Mouse (Mus musculus) MEL (cell line): ENCODE data around the gene Smpd3. TPM values are rescaled to one million over a fixed set of nuclear protein-coding genes. Genes with fewer than 3 reads are reported as not detected.

Source experiments
- DNase-seq: peaks from one replicate; pipeline ENCODE4 v3.0.0; 2011; ENCODE audit warnings: low read depth, low spot score
- H3K27ac ChIP-seq: 2 replicates; pipeline ENCODE4 v1.5.1; 2012; ENCODE audit warnings: low read depth, mild to moderate bottlenecking, control low read depth, low read length, moderate library complexity; ENCODE audit not compliant: control insufficient read depth
- H3K27me3 ChIP-seq, 2 experiments: fragments of 150-350 bp in 1 of 2; sonication (generic) in 1 of 2; 2 replicates each; pipeline ENCODE4 v1.6.1; 2012; ENCODE audit warnings: low read length in 2 of 2, mild to moderate bottlenecking in 2 of 2, improper control_type of control experiment in 1 of 2, moderate library complexity in 1 of 2; ENCODE audit not compliant: insufficient read depth in 2 of 2, control insufficient read depth in 1 of 2
- H3K36me3 ChIP-seq, 2 experiments: 2 replicates each; pipeline ENCODE4 v1.6.1; 2012 to 2014; ENCODE audit warnings: low read length in 2 of 2, improper control_type of control experiment in 1 of 2, inconsistent platforms in 1 of 2, mild to moderate bottlenecking in 1 of 2; ENCODE audit not compliant: insufficient read depth in 2 of 2, control insufficient read depth in 1 of 2
- H3K4me1 ChIP-seq, 2 experiments: fragments of 150-350 bp in 1 of 2; sonication (generic) in 1 of 2; 2 replicates each; pipeline ENCODE4 v1.6.1; 2012; ENCODE audit warnings: low read length in 2 of 2, improper control_type of control experiment in 1 of 2, mild to moderate bottlenecking in 1 of 2; ENCODE audit not compliant: insufficient read depth in 2 of 2, control insufficient read depth in 1 of 2
- H3K4me3 ChIP-seq, 2 experiments: fragments of 150-350 bp in 1 of 2; sonication (generic) in 1 of 2; 2 replicates each; pipeline ENCODE4 v1.5.1; 2012; ENCODE audit warnings: low read depth in 2 of 2, low read length in 2 of 2, mild to moderate bottlenecking in 2 of 2, moderate library complexity in 2 of 2, control low read depth in 1 of 2, improper control_type of control experiment in 1 of 2; ENCODE audit not compliant: control insufficient read depth in 1 of 2, insufficient read depth in 1 of 2
- H3K79me2 ChIP-seq: 2 replicates; pipeline ENCODE4 v1.6.1; 2012; ENCODE audit warnings: mild to moderate bottlenecking, low read length, moderate library complexity; ENCODE audit not compliant: control insufficient read depth, poor library complexity, insufficient read depth
- H3K9ac ChIP-seq: 2 replicates; pipeline ENCODE4 v1.6.1; 2012; ENCODE audit warnings: low read depth, mild to moderate bottlenecking, control low read depth, low read length, moderate library complexity; ENCODE audit not compliant: control insufficient read depth, poor library complexity, severe bottlenecking
- H3K9me3 ChIP-seq: fragments of 150-350 bp; sonication (generic); replicated peaks from 2 replicates; pipeline ENCODE4 v1.6.1; 2012; ENCODE audit warnings: mild to moderate bottlenecking, low read length, improper control_type of control experiment, moderate library complexity; ENCODE audit not compliant: insufficient read depth
- BHLHE40 ChIP-seq: IDR thresholded peaks from 2 replicates; pipeline ENCODE4 v1.6.1; 2012; ENCODE audit warnings: low read depth, mild to moderate bottlenecking, inconsistent platforms, low read length, improper control_type of control experiment, borderline replicate concordance
- CHD2 ChIP-seq: IDR thresholded peaks from 2 replicates; pipeline ENCODE4 v1.6.1; 2011; ENCODE audit warnings: low read length, improper control_type of control experiment
- CTCF ChIP-seq, 3 experiments: IDR thresholded peaks in 2 of 3; conservative IDR thresholded peaks in 1 of 3; 2 replicates each; pipeline ENCODE4 v1.5.1; 2011 to 2012; ENCODE audit warnings: low read length in 3 of 3, low read depth in 2 of 3, mild to moderate bottlenecking in 2 of 3, improper control_type of control experiment in 1 of 3, inconsistent platforms in 1 of 3, mixed read lengths in 1 of 3, moderate library complexity in 1 of 3; ENCODE audit not compliant: control insufficient read depth in 1 of 3, insufficient read depth in 1 of 3, poor library complexity in 1 of 3, severe bottlenecking in 1 of 3
- E2F4 ChIP-seq: IDR thresholded peaks from 2 replicates; pipeline ENCODE4 v1.6.1; 2011; ENCODE audit warnings: low read depth, low read length, improper control_type of control experiment, borderline replicate concordance
- EP300 ChIP-seq, 2 experiments: IDR thresholded peaks; 2 replicates each; pipeline ENCODE4 v1.6.1; 2011; ENCODE audit warnings: improper control_type of control experiment in 2 of 2, low read length in 2 of 2, low read depth in 1 of 2, mild to moderate bottlenecking in 1 of 2
- ETS1 ChIP-seq: IDR thresholded peaks from 2 replicates; pipeline ENCODE4 v1.6.1; 2012; ENCODE audit warnings: low read depth, mild to moderate bottlenecking, inconsistent platforms, low read length, improper control_type of control experiment, moderate library complexity
- GABPA ChIP-seq: IDR thresholded peaks from 2 replicates; pipeline ENCODE4 v1.6.1; 2012; ENCODE audit warnings: low read depth, mild to moderate bottlenecking, inconsistent platforms, low read length, improper control_type of control experiment, moderate library complexity
- HCFC1 ChIP-seq: IDR thresholded peaks from 2 replicates; pipeline ENCODE4 v1.6.1; 2012; ENCODE audit warnings: low read depth, mild to moderate bottlenecking, inconsistent platforms, low read length, improper control_type of control experiment, moderate library complexity
- JUND ChIP-seq: IDR thresholded peaks from 2 replicates; pipeline ENCODE4 v1.6.1; 2011; ENCODE audit warnings: low read depth, mild to moderate bottlenecking, improper control_type of control experiment, low read length
- MAFK ChIP-seq: IDR thresholded peaks from 2 replicates; pipeline ENCODE4 v1.6.1; 2011; ENCODE audit warnings: low read depth, mild to moderate bottlenecking, low read length, improper control_type of control experiment, borderline replicate concordance
- MAX ChIP-seq: IDR thresholded peaks from 2 replicates; pipeline ENCODE4 v1.6.1; 2011; ENCODE audit warnings: low read length, improper control_type of control experiment
- MEF2A ChIP-seq: IDR thresholded peaks from 2 replicates; pipeline ENCODE4 v1.6.1; 2014; ENCODE audit warnings: low read depth, mild to moderate bottlenecking, inconsistent platforms, low read length, improper control_type of control experiment; ENCODE audit not compliant: poor library complexity, insufficient replicate concordance, severe bottlenecking; ENCODE audit errors: extremely low read depth
- MXI1 ChIP-seq: IDR thresholded peaks from 2 replicates; pipeline ENCODE4 v1.6.1; 2011; ENCODE audit warnings: mild to moderate bottlenecking, low read depth, low read length, improper control_type of control experiment
- MYB ChIP-seq: IDR thresholded peaks from 2 replicates; pipeline ENCODE4 v1.6.1; 2011; ENCODE audit warnings: mild to moderate bottlenecking, low read depth, low read length, improper control_type of control experiment
- MYC ChIP-seq: IDR thresholded peaks from 2 replicates; pipeline ENCODE4 v1.6.1; 2011; ENCODE audit warnings: low read depth, mild to moderate bottlenecking, low read length, improper control_type of control experiment, moderate library complexity
- NELFE ChIP-seq: IDR thresholded peaks from 2 replicates; pipeline ENCODE4 v1.6.1; 2011; ENCODE audit warnings: low read depth, low read length, improper control_type of control experiment
- NRF1 ChIP-seq: IDR thresholded peaks from 2 replicates; pipeline ENCODE4 v1.6.1; 2014; ENCODE audit warnings: low read depth, mild to moderate bottlenecking, inconsistent platforms, low read length, improper control_type of control experiment, moderate library complexity; ENCODE audit not compliant: poor library complexity, insufficient read depth, severe bottlenecking
- POLR2AphosphoS2 ChIP-seq: IDR thresholded peaks from 2 replicates; pipeline ENCODE4 v1.6.1; 2011; ENCODE audit warnings: low read length, improper control_type of control experiment
- POLR2AphosphoS5 ChIP-seq: IDR thresholded peaks from 2 replicates; pipeline ENCODE4 v1.6.1; 2012; ENCODE audit warnings: low read depth, borderline replicate concordance, mild to moderate bottlenecking, inconsistent platforms, low read length, moderate library complexity, mixed read lengths
- RAD21 ChIP-seq: IDR thresholded peaks from 2 replicates; pipeline ENCODE4 v1.6.1; 2011; ENCODE audit warnings: mild to moderate bottlenecking, low read depth, low read length, improper control_type of control experiment
- RCOR1 ChIP-seq: IDR thresholded peaks from 2 replicates; pipeline ENCODE4 v1.6.1; 2012; ENCODE audit warnings: low read depth, mild to moderate bottlenecking, inconsistent platforms, low read length, improper control_type of control experiment
- SIN3A ChIP-seq: IDR thresholded peaks from 2 replicates; pipeline ENCODE4 v1.6.1; 2012; ENCODE audit warnings: low read length, improper control_type of control experiment, inconsistent platforms
- SMC3 ChIP-seq: IDR thresholded peaks from 2 replicates; pipeline ENCODE4 v1.6.1; 2011; ENCODE audit warnings: low read depth, low read length, improper control_type of control experiment
- TAL1 ChIP-seq: IDR thresholded peaks from 2 replicates; pipeline ENCODE4 v1.6.1; 2012; ENCODE audit warnings: mild to moderate bottlenecking, inconsistent platforms, low read length, moderate library complexity, mixed read lengths
- TBP ChIP-seq: IDR thresholded peaks from 2 replicates; pipeline ENCODE4 v1.8.0; 2011; ENCODE audit warnings: low read depth, low read length, improper control_type of control experiment
- TCF12 ChIP-seq: IDR thresholded peaks from 2 replicates; pipeline ENCODE4 v1.6.1; 2014; ENCODE audit warnings: low read depth, mild to moderate bottlenecking, inconsistent platforms, low read length, improper control_type of control experiment, moderate library complexity
- USF2 ChIP-seq, 2 experiments: IDR thresholded peaks; 2 replicates each; pipeline ENCODE4 v1.6.1; 2011 to 2012; ENCODE audit warnings: improper control_type of control experiment in 2 of 2, low read length in 2 of 2, borderline replicate concordance in 1 of 2, inconsistent platforms in 1 of 2, low read depth in 1 of 2, mild to moderate bottlenecking in 1 of 2; ENCODE audit not compliant: insufficient read depth in 1 of 2
- ZC3H11A ChIP-seq: IDR thresholded peaks from 2 replicates; pipeline ENCODE4 v1.6.1; 2012; ENCODE audit warnings: low read depth, mild to moderate bottlenecking, inconsistent platforms, low read length, improper control_type of control experiment
- ZNF384 ChIP-seq: IDR thresholded peaks from 2 replicates; pipeline ENCODE4 v1.6.1; 2012; ENCODE audit warnings: low read depth, mild to moderate bottlenecking, inconsistent platforms, low read length, improper control_type of control experiment
- polyA plus RNA-seq, 2 experiments: library from polyadenylated mRNA; stranded (reverse) in 1 of 2; unstranded in 1 of 2; fragments of >175 nt in 1 of 2; fragments of >200 nt in 1 of 2; gene quantifications; 2 replicates each; pipeline versions ENCODE4 v1.2.1 to v1.2.4; 2012; ENCODE audit warnings: low replicate concordance in 2 of 2, low read depth in 1 of 2; ENCODE audit not compliant: insufficient read length in 2 of 2, insufficient read depth in 1 of 2, missing spikeins in 1 of 2
- total RNA-seq: library from RNA; depleted of rRNA; stranded (reverse); fragments of 300-350 nt; gene quantifications from 2 replicates; pipeline ENCODE4 v1.2.3, GENCODE M21; 2012

Gene Smpd3
- total and polyA plus RNA-seq, 3 experiments, result 0.04 to 0.08 TPM; not detected in 1

GRCm38 (mm10) chr8:106368501-106368900 lies 30.7 kb upstream of the Smpd3 start:
- no peaks in the 10 kb centered on the region for H3K79me2 ChIP-seq
- no peak overlapping the region for H3K9ac ChIP-seq
- H3K27me3 ChIP-seq, result peaks cover 4 to 7% of the 10 kb centered on the region in 2 experiments; a peak in 3 of 4 replicates
- no peak overlapping the region for H3K27ac ChIP-seq
- peaks cover 8 to 10% of the 10 kb centered on the region in 2 experiments for H3K4me1 ChIP-seq
- peak; percentile 30 for DNase-seq
- peaks cover 0 to 11% of the 10 kb centered on the region in 2 experiments; a peak in 2 of 4 replicates for H3K36me3 ChIP-seq
- no peak overlapping the region for H3K4me3 ChIP-seq
- no peaks in the 10 kb centered on the region for H3K9me3 ChIP-seq
- TF ChIP-seq E2F4 (no peak), TBP (no peak), POLR2AphosphoS2 (no peak), TAL1 (no peak), MYB (no peak), TCF12 (no peak), CTCF (IDR thresholded peaks at IDR 0.05 in 2 of 3, conservative IDR thresholded peaks at IDR 0.05 in 1 of 3; ENCODE audit: control insufficient read depth in 1 of 3, insufficient read depth in 1 of 3, low read depth in 2 of 3, low read length in 3 of 3, poor library complexity in 1 of 3, severe bottlenecking in 1 of 3) (peak; percentile 45 to 63 (median 51)), SMC3 (peak; percentile 36), RCOR1 (no peak), GABPA (no peak), SIN3A (no peak), MXI1 (no peak), ZC3H11A (peak; percentile 11; the same call in 1 of the 2 replicates), ETS1 (no peak), RAD21 (peak; percentile 46), MEF2A (no peak), MYC (no peak)

GRCm38 (mm10) chr8:106364837-106365236 lies 27.0 kb upstream of the Smpd3 start:
- Histone ChIP-seq H3K27ac (peak overlapping the region; percentile 50; the same call in 1 of the 2 replicates), H3K4me1 (peaks cover 8 to 13% of the 10 kb centered on the region in 2 experiments), H3K9ac (no peak overlapping the region), H3K79me2 (no peaks in the 10 kb centered on the region), H3K27me3 (peaks cover 0 to 3% of the 10 kb centered on the region in 2 experiments; a peak in 1 of 4 replicates), H3K4me3 (no peak overlapping the region), H3K9me3 (no peaks in the 10 kb centered on the region), H3K36me3 (peaks cover 0 to 11% of the 10 kb centered on the region in 2 experiments; a peak in 2 of 4 replicates)
- DNase-seq, result peak; percentile 61
- TF ChIP-seq CHD2, result no peak
- TF ChIP-seq JUND, result no peak
- TF ChIP-seq ZC3H11A, result no peak
- peak; percentile 75 for TF ChIP-seq TCF12
- TF ChIP-seq EP300 (IDR thresholded peaks at IDR 0.05; ENCODE audit: low read depth in 1 of 2, low read length in 2 of 2), result peak; percentile 86 to 89
- peak; percentile 57; the same call in 1 of the 2 replicates for TF ChIP-seq MEF2A
- TF ChIP-seq SMC3, result no peak
- TF ChIP-seq MAFK, result peak; percentile 63; the same call in 1 of the 2 replicates
- TF ChIP-seq BHLHE40, result peak; percentile 87
- no peak for TF ChIP-seq ZNF384
- no peak for TF ChIP-seq TBP
- no peak for TF ChIP-seq MAX
- no peak for TF ChIP-seq NRF1
- no peak for TF ChIP-seq CTCF (IDR thresholded peaks at IDR 0.05 in 2 of 3, conservative IDR thresholded peaks at IDR 0.05 in 1 of 3; ENCODE audit: control insufficient read depth in 1 of 3, insufficient read depth in 1 of 3, low read depth in 2 of 3, low read length in 3 of 3, poor library complexity in 1 of 3, severe bottlenecking in 1 of 3)
- no peak for TF ChIP-seq E2F4
- TF ChIP-seq MYC, result peak; percentile 60; the same call in 1 of the 2 replicates
- TF ChIP-seq NELFE, result no peak
- TF ChIP-seq POLR2AphosphoS2, result no peak
- no peak for TF ChIP-seq USF2 (IDR thresholded peaks at IDR 0.05; ENCODE audit: borderline replicate concordance in 1 of 2, insufficient read depth in 1 of 2, low read depth in 1 of 2, low read length in 2 of 2)
- TF ChIP-seq ETS1, result peak; percentile 81
- TF ChIP-seq POLR2AphosphoS5, result no peak
- TF ChIP-seq HCFC1, result 0 out of 2 replicates have a peak, but pooled peaks have one; percentile 23
